ENCODE assay signal across 11 mouse cellular contexts in genomic region chrX:136822371-136822770, GRCm38 (mm10). TPM values are rescaled to one million over a fixed set of nuclear protein-coding genes. Genes with fewer than 3 reads are reported as not detected.
DNase-seq lines count a peak whose midpoint lies in the region; ATAC-seq and TF ChIP-seq lines count a peak whose summit lies in the region.
"Had no signal": no experiment of that assay in that cellular context is flagged by ENCODE, and none has a peak within 500 bp of the region (broad histone marks: within the 10 kb centered on the region; RNA-seq: fewer than 3 reads in every experiment).

TSS of gene Plp1 (plus strand) at chrX:136822671.

- WGBS in forebrain, embryonic 16.5 days: 13% methylated on average over 1 of the region's 1 CpGs
- WGBS in forebrain, embryonic 13.5 days: 17% methylated on average over 1 of the region's 1 CpGs
- 30% methylated on average over 1 of the region's 1 CpGs for WGBS in olfactory bulb, adult 2 months

- no peak within 1 kb of the TSS for H3K4me2 ChIP-seq in forebrain, embryonic 16.5 days (ENCODE audit: low read length)
- no peak within 1 kb of the TSS for H3K4me2 ChIP-seq in forebrain, embryonic 13.5 days
- H3K4me2 ChIP-seq: liver, embryonic 15.5 days had no signal

- H3K9me3 ChIP-seq in forebrain, embryonic 16.5 days (ENCODE audit: control insufficient read depth, low read length): no peaks in the 10 kb centered on the region
- no peaks in the 10 kb centered on the region for H3K9me3 ChIP-seq in forebrain, embryonic 13.5 days (replicated peaks)
- H3K9me3 ChIP-seq: liver, embryonic 15.5 days; megakaryocyte, embryonic 14.5 days had no signal

- H3K27me3 ChIP-seq in forebrain, embryonic 16.5 days (replicated peaks; ENCODE audit: control insufficient read depth, insufficient read depth, low read length): no peaks in the 10 kb centered on the region
- no peaks in the 10 kb centered on the region for H3K27me3 ChIP-seq in forebrain, embryonic 13.5 days
- no peaks in the 10 kb centered on the region for H3K27me3 ChIP-seq in testis, adult 2 months (ENCODE audit: control insufficient read depth, insufficient read depth, low read length)
- H3K27me3 ChIP-seq: liver, embryonic 15.5 days had no signal

- no peak for TF ChIP-seq CTCF in testis, adult 2 months (IDR thresholded peaks at IDR 0.05; ENCODE audit: control insufficient read depth, insufficient read depth, insufficient replicate concordance, low read depth, low read length)
- no peak for TF ChIP-seq CTCF in olfactory bulb, adult 2 months (IDR thresholded peaks at IDR 0.05; ENCODE audit: insufficient read depth, low read depth, low read length)

- DNase-seq in testis, postnatal 14 days (ENCODE audit: low spot score): no peak
- DNase-seq in layer of hippocampus, postnatal 36 days: no peak
- no peak for DNase-seq in lung, postnatal 14 days
- no peak for DNase-seq in T-cell, adult 2 months (ENCODE audit: low spot score)
- DNase-seq: kidney, postnatal 25 days had no signal

- TF ChIP-seq POLR2A in testis, adult 2 months (IDR thresholded peaks at IDR 0.05; ENCODE audit: control insufficient read depth, low read depth, low read length): no peak
- TF ChIP-seq POLR2A in olfactory bulb, adult 2 months (IDR thresholded peaks at IDR 0.05; ENCODE audit: insufficient read depth, low read depth, low read length): no peak

- no peak within 1 kb of the TSS for H3K9ac ChIP-seq in forebrain, embryonic 16.5 days (replicated peaks; ENCODE audit: low read depth, low read length)
- H3K9ac ChIP-seq in forebrain, embryonic 13.5 days: no peak within 1 kb of the TSS
- H3K9ac ChIP-seq: liver, embryonic 15.5 days had no signal

- no peak for ATAC-seq in forebrain, embryonic 16.5 days
- ATAC-seq in forebrain, embryonic 13.5 days: no peak

- H3K36me3 ChIP-seq in forebrain, embryonic 16.5 days (ENCODE audit: control insufficient read depth, insufficient read depth): no peaks in the 10 kb centered on the region
- H3K36me3 ChIP-seq in forebrain, embryonic 13.5 days (ENCODE audit: poor library complexity, severe bottlenecking): no peaks in the 10 kb centered on the region
- no peaks in the 10 kb centered on the region for H3K36me3 ChIP-seq in testis, adult 2 months (ENCODE audit: control insufficient read depth, insufficient read depth, low read length)
- H3K36me3 ChIP-seq: liver, embryonic 15.5 days had no signal

- no peak within 1 kb of the TSS for H3K4me3 ChIP-seq in forebrain, embryonic 16.5 days (replicated peaks; ENCODE audit: low read length)
- H3K4me3 ChIP-seq in forebrain, embryonic 13.5 days: no peak within 1 kb of the TSS
- no peak within 1 kb of the TSS for H3K4me3 ChIP-seq in testis, adult 2 months (ENCODE audit: control insufficient read depth, low read depth, low read length)
- no peak within 1 kb of the TSS for H3K4me3 ChIP-seq in olfactory bulb, adult 2 months (ENCODE audit: insufficient read depth, low read depth, low read length)
- H3K4me3 ChIP-seq: liver, embryonic 15.5 days; megakaryocyte, embryonic 14.5 days had no signal

- H3K4me1 ChIP-seq in forebrain, embryonic 16.5 days (replicated peaks; ENCODE audit: control insufficient read depth, insufficient read depth, low read length): no peaks in the 10 kb centered on the region
- no peaks in the 10 kb centered on the region for H3K4me1 ChIP-seq in forebrain, embryonic 13.5 days
- peaks cover 2% of the 10 kb centered on the region; the same call in 1 of the 2 replicates for H3K4me1 ChIP-seq in testis, adult 2 months (ENCODE audit: control insufficient read depth, insufficient read depth, low read length)
- no peaks in the 10 kb centered on the region for H3K4me1 ChIP-seq in olfactory bulb, adult 2 months (ENCODE audit: control insufficient read depth, insufficient read depth, low read length)
- H3K4me1 ChIP-seq: liver, embryonic 15.5 days had no signal

- H3K27ac ChIP-seq in forebrain, embryonic 16.5 days (ENCODE audit: low read length): no peak within 1 kb of the TSS
- H3K27ac ChIP-seq in forebrain, embryonic 13.5 days: no peak within 1 kb of the TSS
- H3K27ac ChIP-seq in testis, adult 2 months (ENCODE audit: control insufficient read depth, insufficient read depth, low read depth, low read length): no peak within 1 kb of the TSS
- H3K27ac ChIP-seq in olfactory bulb, adult 2 months (ENCODE audit: insufficient read depth, low read depth, low read length): no peak within 1 kb of the TSS
- H3K27ac ChIP-seq: liver, embryonic 15.5 days had no signal

RNA-seq across cellular contexts. Expression of gene Plp1, which starts in this region (rescaled TPM):
- polyA plus RNA-seq in forebrain, embryonic 16.5 days (2015; fragmentation: Nextera tagmentation; extraction: Ambion mirVana): 11.6 and 15.9 TPM in 2 replicates
- polyA plus RNA-seq in forebrain, embryonic 13.5 days (2015; fragmentation: Nextera tagmentation; extraction: Ambion mirVana): 9.7 and 10.7 TPM in 2 replicates
- polyA plus RNA-seq in testis, adult 2 months (2012; rRNA removed): 10.6 and 15.6 TPM in 2 replicates
- total RNA-seq in layer of hippocampus, postnatal 36 days (2021): 1,000 to 10,000 TPM; 1,151 to 1,186 TPM
- 227 and 268 TPM in 2 replicates for polyA plus RNA-seq in olfactory bulb, adult 2 months (2012; ENCODE audit: insufficient read depth, insufficient read length, low replicate concordance, missing spikeins)

Comparison
In these comparisons a context has a peak if more than half of its experiments do, and no peak if none do; other contexts are left out.
1. RNA of gene Plp1 (polyA plus RNA-seq): 227 to 268 TPM in olfactory bulb, adult 2 months; 11.6 to 15.9 TPM in forebrain, embryonic 16.5 days, 10.6 to 15.6 TPM in testis, adult 2 months and 9.7 to 10.7 TPM in forebrain, embryonic 13.5 days; every median in the first group is over 10 times any median in the second.